Mouse (Mus musculus) liver, embryonic 15.5 days (tissue): Measurements from ENCODE around the gene Naa38. TPM values are rescaled to one million over a fixed set of nuclear protein-coding genes. Genes with fewer than 3 reads are reported as not detected.
A peak's percentile ranks its signal among the peaks of the same experiment; 100 is the strongest.

Experiments used
- ATAC-seq: fragments of 200-750 bp; cut with Nextera tagmentation; 2 replicates; pipeline ENCODE4 v1.8.0; 2017; ENCODE audit warnings: moderate number of reproducible peaks, mild to moderate bottlenecking, moderate library complexity; ENCODE audit not compliant: insufficient read depth
- H3K27ac ChIP-seq: fragments of 300-500 bp; sonication (generic); replicated peaks from 2 replicates; pipeline ENCODE4 v1.5.1; 2015; ENCODE audit warnings: mild to moderate bottlenecking, inconsistent platforms
- H3K27me3 ChIP-seq: fragments of 300-500 bp; sonication (generic); 2 replicates; pipeline ENCODE4 v1.6.1; 2015; ENCODE audit warnings: mild to moderate bottlenecking, inconsistent platforms
- H3K36me3 ChIP-seq: fragments of 300-500 bp; sonication (generic); replicated peaks from 2 replicates; pipeline ENCODE4 v1.6.1; 2015; ENCODE audit warnings: moderate library complexity, mild to moderate bottlenecking, inconsistent platforms
- H3K4me1 ChIP-seq: fragments of 300-500 bp; sonication (generic); replicated peaks from 2 replicates; pipeline ENCODE4 v1.6.1; 2015; ENCODE audit warnings: inconsistent platforms
- H3K4me2 ChIP-seq: fragments of 300-500 bp; sonication (generic); 2 replicates; pipeline ENCODE4 v1.6.1; 2015; ENCODE audit warnings: moderate library complexity, mild to moderate bottlenecking, inconsistent platforms
- H3K4me3 ChIP-seq: fragments of 300-500 bp; sonication (generic); replicated peaks from 2 replicates; pipeline ENCODE4 v1.5.1; 2015; ENCODE audit warnings: mild to moderate bottlenecking, inconsistent platforms
- H3K9ac ChIP-seq: fragments of 300-500 bp; sonication (generic); 2 replicates; pipeline ENCODE4 v1.6.1; 2015; ENCODE audit warnings: moderate library complexity, mild to moderate bottlenecking, inconsistent platforms
- H3K9me3 ChIP-seq: fragments of 300-500 bp; sonication (generic); replicated peaks from 2 replicates; pipeline ENCODE4 v1.6.1; 2016; ENCODE audit warnings: inconsistent platforms
- WGBS: fragments of 180-500 bp; shearing (Covaris S2); methylation state at CpG from one replicate; pipeline ENCODE4 v1.1.7; 2015; ENCODE audit warnings: mixed read lengths; ENCODE audit not compliant: insufficient replicate concordance; 5-methylcytosine and 5-hydroxymethylcytosine counted together
- polyA plus RNA-seq: library from polyadenylated mRNA; unstranded; fragments of >200 nt; fragmentation: Nextera tagmentation; extraction: Ambion mirVana; gene quantifications from 2 replicates; pipeline ENCODE4 v1.2.1, GENCODE M21; 2015

Gene Naa38
- polyA plus RNA-seq, 1 experiment from 2014 or later, result 88.0 TPM

DNA sequence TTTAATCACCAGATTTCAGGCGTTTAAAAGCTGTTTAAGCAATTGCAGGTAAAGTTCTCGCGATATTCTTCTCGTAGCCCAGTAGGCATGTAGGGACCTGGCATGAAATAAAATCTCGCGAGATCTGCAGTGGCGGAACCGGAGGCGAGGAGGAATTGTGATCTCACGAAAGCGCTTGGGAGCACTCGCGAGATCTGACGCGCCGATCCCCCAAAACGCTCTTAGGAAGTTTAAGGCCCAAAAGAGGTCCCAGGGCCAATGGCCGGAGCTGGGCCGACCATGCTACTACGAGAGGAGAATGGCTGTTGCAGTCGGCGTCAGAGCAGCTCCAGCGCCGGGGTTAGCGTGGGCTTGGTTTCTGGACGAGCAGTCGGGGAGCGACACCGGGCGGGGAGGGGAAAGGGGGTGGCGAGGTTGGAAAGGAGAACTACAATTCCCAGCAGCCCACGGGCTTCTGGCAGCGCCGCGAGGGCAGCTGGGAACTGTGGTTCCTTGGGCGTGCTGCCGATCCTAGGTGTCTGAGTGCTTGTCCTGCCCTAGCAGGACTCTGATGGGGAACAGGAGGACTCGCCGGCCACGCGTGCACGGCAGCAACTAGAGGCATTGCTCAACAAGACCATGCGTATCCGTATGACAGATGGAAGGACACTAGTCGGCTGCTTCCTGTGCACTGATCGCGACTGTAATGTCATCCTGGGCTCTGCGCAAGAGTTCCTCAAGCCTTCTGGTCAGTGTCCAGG, 517 bp downstream of the Naa38 start:
- H3K27me3 ChIP-seq, result no peaks in the 10 kb centered on the region
- H3K9me3 ChIP-seq, result no peaks in the 10 kb centered on the region
- peaks cover 16% of the 10 kb centered on the region for H3K36me3 ChIP-seq
- H3K27ac ChIP-seq, result peak overlapping the region; percentile 97
- H3K4me1 ChIP-seq, result peaks cover 31% of the 10 kb centered on the region
- WGBS, result under 1% methylated on average over 48 of the region's 48 CpGs
- peak; percentile 90 for ATAC-seq
- peak overlapping the region; percentile 94 for H3K9ac ChIP-seq
- peak overlapping the region; percentile 85 for H3K4me3 ChIP-seq
- H3K4me2 ChIP-seq, result peak overlapping the region; percentile 96

DNA sequence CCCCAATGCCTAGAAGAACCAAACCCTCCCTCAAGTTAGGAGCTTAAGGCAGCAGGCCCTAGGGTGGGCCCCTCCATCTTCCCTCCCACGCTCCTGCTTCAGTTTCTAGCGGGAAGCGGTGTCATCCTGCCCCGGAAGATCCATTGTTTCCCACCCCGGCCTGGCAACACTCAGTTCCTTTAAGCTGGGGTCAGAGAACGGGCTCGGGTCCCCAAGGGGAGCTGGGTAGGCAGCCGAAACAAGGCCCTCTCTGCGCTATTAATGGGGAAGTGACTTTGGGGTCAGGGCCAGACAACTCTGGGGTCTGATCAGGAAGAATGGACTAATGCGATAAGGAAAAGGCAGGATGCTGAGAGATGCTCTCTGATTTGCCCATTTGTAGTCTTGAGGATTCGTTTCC, 1.5 kb downstream of the Naa38 start:
- Histone ChIP-seq H3K9me3 (no peaks in the 10 kb centered on the region), H3K4me3 (peak overlapping the region; percentile 85), H3K27me3 (no peaks in the 10 kb centered on the region), H3K4me2 (peak overlapping the region; percentile 96), H3K36me3 (peaks cover 22% of the 10 kb centered on the region), H3K4me1 (peaks cover 39% of the 10 kb centered on the region), H3K27ac (peak overlapping the region; percentile 97; the same call in 1 of the 2 replicates), H3K9ac (peak overlapping the region; percentile 94)
- 11% methylated on average over 11 of the region's 11 CpGs for WGBS
- ATAC-seq, result no peak

DNA sequence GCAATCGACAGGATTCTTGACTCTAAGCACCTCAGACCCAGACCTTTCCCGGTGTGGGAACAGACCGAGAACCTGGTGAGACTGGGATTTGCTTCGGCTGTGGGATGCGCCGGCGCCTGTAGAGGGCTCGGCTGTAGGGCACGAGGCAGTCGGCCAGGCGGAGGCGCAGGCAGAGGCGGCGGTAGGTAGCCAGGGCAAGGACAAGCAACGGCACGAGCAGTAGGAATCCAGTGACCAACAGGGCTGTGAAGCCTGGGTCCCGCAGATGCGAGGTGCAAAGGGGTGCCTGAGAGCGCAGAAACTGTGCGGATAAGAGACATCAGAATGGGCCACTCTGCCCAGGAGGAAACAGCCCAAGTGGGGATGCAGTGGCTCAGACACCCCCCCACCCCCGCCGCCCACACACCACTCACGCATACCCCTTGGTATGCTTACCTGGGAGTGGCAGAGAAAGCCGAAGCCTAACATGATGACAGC, 2.3 kb downstream of the Naa38 start:
- 0 out of 2 replicates have a peak overlapping the region, but pooled peaks have one; percentile 14 for H3K27ac ChIP-seq

DNA sequence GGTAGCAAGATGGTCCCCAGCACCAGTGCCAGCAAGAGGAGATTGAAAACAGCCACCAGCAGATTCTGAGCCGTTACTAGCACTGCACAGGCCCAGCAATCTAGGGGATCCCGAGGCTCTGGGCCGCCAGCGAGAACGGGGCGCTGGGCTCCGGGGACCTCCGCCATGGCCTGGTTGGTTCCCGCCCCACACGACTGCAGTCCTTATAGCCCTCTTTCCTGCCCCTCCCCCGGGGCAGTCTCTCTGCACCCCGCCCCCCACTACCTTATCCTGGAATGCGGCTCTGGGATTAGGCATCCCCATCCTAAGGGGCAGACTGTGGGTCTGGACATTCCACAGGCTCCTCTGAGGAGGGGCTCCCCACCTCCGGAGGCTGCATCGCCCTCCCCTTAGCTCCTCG, 2.8 kb downstream of the Naa38 start, which contains the start of gene Tmem88:
Tmem88 (minus strand) TSS at position 176 of the 400 bp plus-strand sequence.
- ATAC-seq, result no peak
- H3K27ac ChIP-seq, result 0 out of 2 replicates have a peak within 1 kb of the TSS, but pooled peaks have one; percentile 14
- peak within 1 kb of the TSS; percentile 96 for H3K4me2 ChIP-seq
- H3K9me3 ChIP-seq, result no peaks in the 10 kb centered on the region
- no peaks in the 10 kb centered on the region for H3K27me3 ChIP-seq
- WGBS, result 34% methylated on average over 16 of the region's 16 CpGs
- peak within 1 kb of the TSS; percentile 85 for H3K4me3 ChIP-seq
- H3K9ac ChIP-seq, result peak within 1 kb of the TSS; percentile 32
- H3K4me1 ChIP-seq, result peaks cover 39% of the 10 kb centered on the region
- H3K36me3 ChIP-seq, result peaks cover 28% of the 10 kb centered on the region

More for the DNA sequence above, 2.3 kb downstream of the Naa38 start:
- peaks cover 39% of the 10 kb centered on the region for H3K4me1 ChIP-seq
- H3K9ac ChIP-seq, result peak overlapping the region; percentile 32
- no peaks in the 10 kb centered on the region for H3K27me3 ChIP-seq
- H3K36me3 ChIP-seq, result peaks cover 28% of the 10 kb centered on the region
- peak overlapping the region; percentile 96 for H3K4me2 ChIP-seq
- 46% methylated on average over 24 of the region's 24 CpGs for WGBS
- no peaks in the 10 kb centered on the region for H3K9me3 ChIP-seq
- H3K4me3 ChIP-seq, result peak overlapping the region; percentile 85
- no peak for ATAC-seq

DNA sequence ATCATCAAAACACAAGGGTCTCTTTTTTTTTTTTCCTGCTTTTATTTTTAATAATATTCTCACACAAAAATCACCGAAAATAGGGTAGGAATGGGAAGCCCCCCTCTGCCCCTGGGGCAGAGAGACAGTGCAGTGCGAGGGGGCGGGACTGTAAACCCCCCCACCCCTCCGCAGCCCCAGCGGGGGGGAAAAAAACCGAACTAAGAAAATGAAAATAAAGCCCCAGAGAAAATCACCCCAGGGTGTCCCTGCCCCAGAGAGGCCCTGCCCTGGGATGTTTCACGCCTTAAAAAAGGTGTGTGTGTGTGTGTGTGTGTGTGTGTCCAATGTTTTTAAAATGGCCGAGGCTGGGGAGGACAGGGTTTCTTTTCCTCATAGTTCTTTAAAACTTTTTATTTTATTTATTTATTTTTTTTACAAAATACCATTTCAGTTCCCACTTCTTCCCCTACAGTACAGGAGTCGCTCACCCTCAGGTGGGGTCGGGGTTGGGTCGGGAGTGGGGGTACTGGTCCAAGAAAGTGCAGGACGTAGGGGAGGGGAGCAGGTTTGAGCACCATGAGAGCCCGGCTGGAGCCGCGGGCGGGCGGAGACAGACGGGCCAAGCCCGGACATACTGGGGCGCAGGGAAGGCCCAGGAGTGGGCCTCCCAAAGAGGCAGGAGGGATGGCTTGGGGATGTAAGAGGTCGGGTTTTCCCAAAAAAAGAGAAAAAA, 3.4 kb downstream of the Naa38 start:
- Histone ChIP-seq H3K36me3 (peaks cover 33% of the 10 kb centered on the region), H3K9ac (no peak overlapping the region), H3K4me2 (peak overlapping the region; percentile 96), H3K4me3 (peak overlapping the region; percentile 85; the same call in 1 of the 2 replicates), H3K4me1 (peaks cover 39% of the 10 kb centered on the region), H3K27me3 (no peaks in the 10 kb centered on the region), H3K27ac (no peak overlapping the region), H3K9me3 (no peaks in the 10 kb centered on the region)
- ATAC-seq, result no peak
- WGBS, result 64% methylated on average over 21 of the region's 21 CpGs

DNA sequence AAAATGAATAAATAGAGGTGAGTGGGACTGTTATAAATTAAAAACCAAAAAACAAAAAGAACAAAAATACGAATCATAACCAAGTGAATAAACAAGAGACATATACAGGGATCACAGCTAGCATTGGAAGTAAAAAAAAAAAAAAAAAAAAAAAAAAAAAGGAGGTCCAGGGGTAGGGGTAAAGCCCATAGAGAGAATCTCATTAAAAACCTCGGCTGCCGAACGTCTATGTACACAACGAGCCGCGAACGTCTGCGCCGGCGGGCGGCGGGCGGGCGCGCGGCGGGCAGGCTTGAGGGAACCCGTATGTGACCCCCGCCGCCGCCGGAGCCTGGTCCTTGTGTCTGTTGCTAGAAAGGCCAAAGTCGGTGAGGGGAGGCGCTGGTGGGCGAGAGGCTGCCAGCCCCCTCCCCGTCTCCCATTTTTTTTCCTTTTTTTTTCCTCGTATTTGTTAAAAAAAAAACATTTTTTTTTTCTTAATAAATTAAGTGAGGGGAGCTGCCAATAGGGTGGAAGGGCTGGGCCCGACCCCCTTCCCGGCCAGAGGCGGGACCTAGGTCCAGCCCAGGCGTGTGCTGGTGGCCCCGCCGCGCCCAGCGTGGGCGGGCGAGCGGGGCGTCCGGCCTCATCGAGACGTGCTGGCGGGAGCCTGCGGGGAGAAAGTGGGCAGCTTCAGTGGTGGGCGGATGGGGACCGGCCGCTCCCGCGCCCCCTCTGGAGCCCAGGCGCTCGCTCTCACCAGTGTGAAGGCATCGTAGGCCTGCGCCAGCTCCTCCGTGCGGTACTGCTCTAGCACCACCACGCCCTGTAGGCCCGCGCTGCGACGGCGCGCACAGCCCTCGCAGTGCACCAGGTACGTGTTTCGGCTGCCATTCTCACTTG, 4.2 kb downstream of the Naa38 start:
- ATAC-seq, result no peak
- Histone ChIP-seq H3K9ac (no peak overlapping the region), H3K27ac (no peak overlapping the region), H3K9me3 (no peaks in the 10 kb centered on the region), H3K4me2 (no peak overlapping the region), H3K4me3 (no peak overlapping the region), H3K4me1 (peaks cover 35% of the 10 kb centered on the region), H3K27me3 (no peaks in the 10 kb centered on the region), H3K36me3 (peaks cover 41% of the 10 kb centered on the region)
- WGBS, result 76% methylated on average over 66 of the region's 66 CpGs

DNA sequence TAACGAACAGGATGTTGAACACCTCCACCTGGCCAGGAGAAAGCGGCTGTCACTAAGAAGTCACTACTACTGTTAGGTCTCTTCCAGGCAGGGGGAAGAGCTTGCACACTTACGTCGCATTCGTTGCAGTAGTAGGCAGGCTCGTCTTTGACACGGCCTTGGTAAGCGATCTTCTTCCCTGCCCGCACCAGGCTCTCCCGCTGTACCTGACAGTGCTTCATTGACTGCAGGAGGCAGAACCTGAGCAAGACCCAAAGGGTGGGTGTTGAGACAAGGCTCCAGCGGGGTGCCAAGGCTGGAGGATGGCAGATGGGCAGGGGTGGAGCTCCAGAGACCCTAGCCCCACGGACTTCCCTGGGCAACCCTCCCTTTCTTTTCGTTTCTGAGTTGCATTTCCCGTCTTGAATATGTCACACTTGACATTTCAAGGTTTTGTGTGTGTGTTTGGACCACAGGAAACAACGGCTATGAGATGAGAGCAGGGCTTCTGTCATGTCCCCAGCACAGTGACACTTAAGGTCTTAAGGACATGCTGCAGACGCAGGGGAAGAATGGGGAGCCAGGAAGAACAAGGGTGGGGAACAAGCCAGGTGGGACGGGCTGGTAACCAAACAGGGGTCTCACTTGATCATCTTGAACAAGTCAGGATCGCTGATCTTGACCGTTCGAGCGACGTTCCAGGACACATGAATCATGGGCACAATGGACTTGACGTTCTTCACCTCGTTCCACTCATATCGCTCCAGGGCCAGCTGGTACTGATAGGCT, 5.0 kb downstream of the Naa38 start:
- H3K27ac ChIP-seq, result no peak overlapping the region
- no peak overlapping the region for H3K4me2 ChIP-seq
- peaks cover 34% of the 10 kb centered on the region for H3K4me1 ChIP-seq
- no peak for ATAC-seq
- WGBS, result 83% methylated on average over 25 of the region's 25 CpGs
- H3K4me3 ChIP-seq, result no peak overlapping the region
- peaks cover 49% of the 10 kb centered on the region for H3K36me3 ChIP-seq
- H3K9ac ChIP-seq, result no peak overlapping the region
- H3K9me3 ChIP-seq, result no peaks in the 10 kb centered on the region
- H3K27me3 ChIP-seq, result no peaks in the 10 kb centered on the region

DNA sequence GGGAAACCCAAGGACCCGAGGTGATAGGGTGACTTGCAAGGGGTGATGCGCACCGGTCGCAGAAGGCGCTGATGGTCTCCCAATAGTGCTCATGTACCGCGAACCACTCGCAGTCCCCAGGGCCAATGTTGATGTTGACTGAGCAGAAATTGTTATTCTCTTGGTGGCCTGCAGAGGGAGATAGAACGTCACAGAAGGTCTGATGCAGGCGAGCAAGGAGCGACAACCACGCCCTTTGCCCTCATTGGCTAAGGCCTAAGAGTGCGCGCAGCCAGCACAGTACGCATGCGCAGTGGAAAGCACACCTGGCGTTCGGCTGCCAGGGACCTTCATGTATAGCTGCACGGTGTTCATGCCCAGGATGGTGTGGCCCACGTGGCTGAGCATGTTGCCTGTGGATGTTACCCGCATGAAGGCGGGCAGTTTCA, 5.9 kb downstream of the Naa38 start:
- 33% methylated on average over 22 of the region's 22 CpGs for WGBS
- H3K36me3 ChIP-seq, result peaks cover 59% of the 10 kb centered on the region
- peak; percentile 68 for ATAC-seq
- no peak overlapping the region for H3K27ac ChIP-seq
- H3K4me2 ChIP-seq, result peak overlapping the region; percentile 41
- H3K9me3 ChIP-seq, result no peaks in the 10 kb centered on the region
- H3K27me3 ChIP-seq, result no peaks in the 10 kb centered on the region
- no peak overlapping the region for H3K4me3 ChIP-seq
- no peak overlapping the region for H3K9ac ChIP-seq
- peaks cover 32% of the 10 kb centered on the region for H3K4me1 ChIP-seq

DNA sequence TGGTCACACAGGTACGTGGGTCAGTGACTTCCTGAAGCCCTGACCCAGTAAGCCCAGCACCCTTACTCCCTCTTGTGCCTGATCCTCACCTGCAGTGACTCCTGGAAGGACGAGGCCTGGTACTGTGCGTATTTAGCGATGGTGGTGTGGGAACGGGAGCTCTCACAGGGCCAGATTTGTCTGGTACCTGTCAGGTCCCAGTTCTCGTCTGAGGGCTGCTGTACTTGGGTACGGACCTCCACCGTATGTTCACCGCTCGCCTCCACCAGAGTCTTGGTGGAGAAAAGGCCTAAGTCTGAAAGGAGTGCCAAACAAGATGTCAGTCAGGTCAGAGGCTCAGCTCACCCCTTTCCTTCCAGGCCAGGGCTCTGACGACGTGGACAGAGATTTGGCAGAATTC, 6.7 kb downstream of the Naa38 start:
- ATAC-seq, result no peak
- H3K27ac ChIP-seq, result no peak overlapping the region
- no peak overlapping the region for H3K9ac ChIP-seq
- peaks cover 26% of the 10 kb centered on the region for H3K4me1 ChIP-seq
- WGBS, result 78% methylated on average over 12 of the region's 12 CpGs
- H3K4me2 ChIP-seq, result no peak overlapping the region
- H3K36me3 ChIP-seq, result peaks cover 66% of the 10 kb centered on the region
- H3K4me3 ChIP-seq, result no peak overlapping the region
- no peaks in the 10 kb centered on the region for H3K9me3 ChIP-seq
- H3K27me3 ChIP-seq, result no peaks in the 10 kb centered on the region
